Mouse (Mus musculus) right cerebral cortex, postnatal 36 days (tissue): Measurements from ENCODE around the gene Elf2.

Source experiments
- DNase-seq, 2 experiments: peaks; one replicate each; pipeline ENCODE4 v3.0.0; 2022; ENCODE audit warnings: low spot score in 2 of 2, mixed read lengths in 1 of 2

Elf2 gene

DNA sequence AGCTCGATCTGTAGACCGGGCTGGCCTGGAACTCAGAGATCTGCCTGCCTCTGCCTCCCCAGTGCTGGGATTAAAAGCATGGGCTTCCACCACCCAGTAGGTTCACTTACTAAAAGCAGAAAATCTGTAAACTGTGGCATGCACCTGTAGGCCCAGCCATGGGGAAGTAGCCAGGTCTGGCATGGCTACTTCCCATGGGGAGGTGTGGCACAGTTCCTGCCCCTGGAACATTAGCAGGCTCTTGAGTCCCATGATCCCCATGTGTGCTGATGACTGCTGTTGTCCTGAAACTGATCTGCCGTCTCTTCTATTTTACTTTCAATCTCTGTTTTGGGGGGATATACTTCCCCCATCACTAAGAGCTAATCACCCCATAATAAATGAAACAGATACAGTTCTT lies 127.4 kb downstream of the Elf2 start:
- no peak for DNase-seq

DNA sequence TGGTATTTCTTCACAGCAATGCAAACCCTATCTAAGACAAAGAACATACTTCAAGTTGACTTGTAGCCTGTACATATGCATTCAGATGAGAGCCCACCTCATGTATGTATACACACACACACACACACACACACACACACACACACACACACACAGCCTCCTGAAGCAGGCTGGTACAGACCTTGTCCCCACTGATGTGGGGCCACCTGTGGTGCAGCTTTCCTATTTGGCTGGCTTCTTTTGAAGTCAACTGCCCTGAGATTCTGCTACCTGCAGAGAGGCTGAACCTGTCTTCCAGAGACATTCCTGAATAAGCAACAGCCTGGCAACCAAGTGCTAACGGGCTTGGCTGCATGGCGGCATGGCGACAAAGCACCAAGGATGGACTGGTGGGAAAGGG lies 130.0 kb downstream of the Elf2 start:
- DNase-seq: no peak

DNA sequence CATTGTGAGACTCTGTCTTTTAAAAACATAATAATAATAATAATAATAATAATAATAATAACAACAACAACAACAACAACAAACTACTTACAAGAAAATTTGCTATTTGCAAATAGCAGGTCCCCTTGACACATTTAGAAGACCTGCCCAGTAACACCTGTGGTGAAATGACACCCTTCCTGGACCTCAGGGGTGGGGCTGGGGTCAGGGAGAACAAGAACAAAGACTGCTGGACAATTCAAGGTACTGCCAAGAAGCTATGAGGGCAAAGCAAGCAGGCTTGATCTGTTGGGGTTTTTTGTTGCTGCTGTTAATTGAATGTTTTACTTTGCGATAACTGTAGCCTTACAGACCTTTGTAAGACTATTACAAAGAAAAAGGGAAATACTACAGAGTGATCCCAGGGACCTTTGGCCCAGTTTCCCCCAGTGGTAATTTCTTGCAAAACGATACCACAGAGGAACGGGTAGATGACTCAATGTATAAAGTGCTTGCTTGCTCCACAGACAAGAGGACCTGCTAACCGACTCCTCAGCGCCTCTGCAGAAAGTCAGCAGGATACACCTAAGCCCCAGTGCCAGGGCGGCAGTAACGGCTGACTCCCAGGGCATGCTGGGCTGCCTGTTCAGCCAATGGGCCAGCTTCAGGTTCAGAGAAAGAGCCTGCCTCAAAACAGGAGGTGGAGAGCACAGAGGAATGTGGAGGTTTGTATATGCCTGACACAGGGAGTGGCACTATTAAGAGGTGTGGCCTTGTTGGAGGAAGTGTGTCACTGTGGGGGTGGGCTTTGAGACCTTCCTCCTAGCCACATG lies 130.8 kb downstream of the Elf2 start:
- DNase-seq: no peak

DNA sequence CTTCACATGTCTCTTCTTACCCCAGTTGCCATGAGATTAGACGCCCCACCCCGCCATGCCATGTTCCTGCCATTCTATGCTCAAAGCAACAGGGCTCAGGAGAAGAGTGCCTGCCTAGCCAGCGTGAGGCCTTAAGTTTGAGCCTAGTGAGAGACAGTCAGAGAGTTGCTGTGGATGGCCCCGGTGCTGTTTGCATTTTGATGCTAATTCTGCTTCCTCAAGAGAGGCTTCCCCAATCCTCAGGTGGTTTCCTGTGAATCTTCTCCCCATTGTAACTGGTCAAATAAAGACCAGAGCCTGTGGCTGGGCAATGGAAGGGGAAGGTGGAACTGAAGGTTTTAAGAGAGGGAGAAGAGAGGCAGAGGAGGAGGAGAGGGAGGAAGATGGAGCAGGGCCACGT lies 131.8 kb downstream of the Elf2 start:
- DNase-seq: no peak

DNA sequence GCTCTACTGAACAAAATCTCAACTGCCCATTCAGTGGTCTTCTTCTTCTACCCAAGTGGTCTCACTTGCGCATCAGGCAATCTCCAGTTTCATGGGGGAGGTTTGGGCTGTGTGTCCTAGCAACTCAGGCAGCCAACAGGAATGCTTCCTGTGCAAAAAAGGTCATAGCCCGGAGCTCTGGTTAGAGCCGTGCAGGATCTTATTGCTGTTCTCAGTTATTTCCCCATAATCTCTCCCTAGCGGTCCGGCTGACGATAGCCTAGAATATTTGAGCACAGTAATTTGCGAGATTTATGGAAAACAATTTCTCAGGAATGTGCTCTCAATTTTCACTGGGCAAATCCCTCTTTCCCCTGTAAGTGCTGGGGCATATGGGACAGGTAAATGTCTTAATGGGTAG lies 133.9 kb downstream of the Elf2 start:
- no peak for DNase-seq

DNA sequence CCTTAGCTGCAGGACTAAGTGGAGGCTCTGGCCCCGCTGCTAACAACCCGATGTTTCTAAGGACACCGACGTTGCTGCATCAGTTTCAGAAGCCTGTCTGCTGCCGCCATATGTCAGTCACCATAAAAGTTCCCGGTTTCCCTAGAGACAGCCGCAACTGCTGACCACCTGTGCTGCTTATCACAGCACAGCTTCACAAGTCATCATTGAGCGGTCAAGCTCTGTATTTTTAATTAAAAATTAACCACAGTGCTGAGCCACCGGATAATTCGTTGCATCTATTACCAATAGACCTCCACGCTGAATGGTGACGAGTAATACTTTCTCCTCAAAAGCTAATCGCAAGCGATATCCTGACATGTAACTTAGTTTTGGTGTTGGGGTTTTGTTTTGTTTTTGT lies 135.6 kb downstream of the Elf2 start:
- DNase-seq: no peak

DNA sequence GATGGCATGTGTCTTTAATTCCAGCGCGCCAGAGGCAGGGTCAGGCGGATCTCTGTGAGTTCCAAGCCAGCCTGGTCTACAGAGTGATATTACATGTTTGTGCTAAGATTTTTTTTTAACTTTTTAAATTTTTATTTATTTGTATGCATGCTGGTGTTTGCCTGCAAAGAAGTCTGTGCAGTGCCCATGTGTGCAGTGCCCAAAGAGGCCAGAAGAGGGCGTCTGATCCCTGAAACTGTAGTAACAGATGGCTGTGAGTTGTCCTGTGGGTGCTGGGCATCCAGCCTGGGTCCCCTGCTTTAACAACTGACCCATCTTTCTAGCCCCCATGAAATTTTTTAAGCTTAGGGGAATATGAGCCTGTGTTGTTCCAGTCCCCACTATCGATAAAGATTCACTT lies 136.0 kb downstream of the Elf2 start:
- no peak for DNase-seq

DNA sequence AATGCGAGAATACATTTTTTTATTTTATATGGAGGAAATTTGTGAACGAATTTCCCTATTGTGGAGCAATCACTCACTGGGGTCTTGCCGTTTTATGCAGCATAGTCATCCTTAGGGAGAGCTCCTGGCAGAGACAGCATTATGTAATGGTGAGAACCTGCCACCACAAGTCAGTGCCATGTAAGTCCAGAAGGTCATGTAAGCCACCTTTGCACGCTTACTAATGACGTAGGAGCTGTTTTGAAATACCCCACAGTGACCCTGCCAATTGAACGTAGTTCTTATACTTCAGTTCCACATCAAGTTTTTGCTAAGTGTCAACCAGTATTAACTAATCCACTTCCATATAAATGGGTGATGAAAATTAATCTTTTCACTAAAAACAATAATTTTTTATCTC lies 136.6 kb downstream of the Elf2 start:
- DNase-seq: no peak
